Mouse (Mus musculus): ENCODE data around the gene Tcam1. TPM values are rescaled to one million over a fixed set of nuclear protein-coding genes. Genes with fewer than 3 reads are reported as not detected.

Tcam1 gene
- polyA plus RNA-seq, 1 experiment, result not detected

DNA sequence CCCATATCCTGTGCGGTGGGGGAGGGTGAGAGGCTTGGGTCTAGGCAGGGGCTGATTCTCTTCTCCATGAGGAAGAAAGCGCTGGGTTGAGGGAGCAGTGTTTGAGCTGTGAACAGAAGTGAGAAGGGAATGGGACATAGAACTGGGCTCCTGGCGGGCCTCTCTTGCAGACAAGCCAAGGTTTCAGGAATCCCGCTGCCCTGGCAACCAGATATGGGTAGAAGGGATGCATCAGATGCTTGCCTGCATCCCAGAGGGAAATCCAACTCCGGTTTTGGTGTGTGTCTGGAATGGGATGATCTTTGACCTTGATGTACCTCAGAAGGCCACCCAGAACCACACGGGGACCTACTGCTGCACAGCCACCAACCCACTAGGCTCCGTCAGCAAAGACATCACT is 9.7 kb downstream of the Tcam1 start:
- no peak overlapping the region for H3K27ac ChIP-seq (ENCODE audit: insufficient read depth, low read depth, low read length)
- no peak overlapping the region for H3K4me3 ChIP-seq (ENCODE audit: insufficient read depth, low read depth, low read length)
- WGBS, result 94% methylated on average over 7 of the region's 7 CpGs
- H3K4me1 ChIP-seq (ENCODE audit: control insufficient read depth, insufficient read depth, low read length), result 0 out of 2 replicates have a peak, but pooled peaks cover 4% of the 10 kb centered on the region
- TF ChIP-seq POLR2A (IDR thresholded peaks at IDR 0.05; ENCODE audit: insufficient read depth, low read depth, low read length), result no peak
- TF ChIP-seq CTCF (IDR thresholded peaks at IDR 0.05; ENCODE audit: insufficient read depth, low read depth, low read length), result no peak

DNA sequence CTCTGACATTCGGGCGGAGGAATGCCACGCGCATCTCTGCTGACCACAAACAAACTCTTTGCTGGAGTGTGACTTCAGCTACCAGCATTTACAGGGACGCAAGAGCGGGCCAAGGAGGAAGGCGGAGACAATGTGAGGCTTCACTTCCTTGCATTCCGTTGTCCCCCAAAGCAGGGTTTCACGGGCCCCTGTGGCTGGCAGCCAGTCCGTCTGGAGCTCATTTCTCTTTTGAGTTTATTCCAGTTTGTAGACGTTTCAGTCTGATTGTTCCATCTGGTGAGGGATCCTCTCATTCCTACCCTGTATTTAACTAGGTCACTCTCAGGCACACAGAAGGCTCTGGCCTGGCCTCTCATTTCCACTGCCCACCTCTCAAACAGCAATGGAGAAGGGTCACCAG is 10.5 kb downstream of the Tcam1 start:
- 57% methylated on average over 11 of the region's 11 CpGs for WGBS
- no peak overlapping the region for H3K4me3 ChIP-seq (ENCODE audit: insufficient read depth, low read depth, low read length)

DNA sequence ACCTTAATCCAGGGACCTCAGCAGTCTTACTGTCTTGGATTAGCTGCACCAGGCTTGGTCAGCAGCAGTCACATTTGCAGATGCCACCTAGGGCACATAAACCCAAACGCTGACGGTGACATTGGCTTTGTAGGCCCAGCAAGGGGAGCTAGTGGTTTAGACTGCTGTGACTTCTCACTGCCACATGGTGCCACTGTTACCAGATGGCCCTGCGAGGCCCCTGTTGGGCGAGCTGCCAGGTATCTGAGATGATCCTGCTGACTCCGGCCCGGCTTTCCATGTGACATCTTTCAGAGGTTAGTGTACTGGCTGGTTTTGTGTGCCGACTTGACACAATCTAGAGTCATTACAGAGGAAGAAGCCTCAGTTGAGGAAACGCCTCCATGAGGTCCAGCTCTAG is 12.9 kb downstream of the Tcam1 start:
- no peak overlapping the region for H3K4me3 ChIP-seq (ENCODE audit: insufficient read depth, low read depth, low read length)
- no peak overlapping the region for H3K27ac ChIP-seq (ENCODE audit: insufficient read depth, low read depth, low read length)
- 48% methylated on average over 8 of the region's 8 CpGs for WGBS
- TF ChIP-seq POLR2A (IDR thresholded peaks at IDR 0.05; ENCODE audit: insufficient read depth, low read depth, low read length) (no peak), CTCF (IDR thresholded peaks at IDR 0.05; ENCODE audit: insufficient read depth, low read depth, low read length) (no peak)
- 0 out of 2 replicates have a peak, but pooled peaks cover 4% of the 10 kb centered on the region for H3K4me1 ChIP-seq (ENCODE audit: control insufficient read depth, insufficient read depth, low read length)

More for the DNA sequence above, 10.5 kb downstream of the Tcam1 start:
- Histone ChIP-seq H3K4me1 (ENCODE audit: control insufficient read depth, insufficient read depth, low read length) (0 out of 2 replicates have a peak, but pooled peaks cover 4% of the 10 kb centered on the region), H3K27ac (ENCODE audit: insufficient read depth, low read depth, low read length) (no peak overlapping the region)
- no peak for TF ChIP-seq POLR2A (IDR thresholded peaks at IDR 0.05; ENCODE audit: insufficient read depth, low read depth, low read length)
- no peak for TF ChIP-seq CTCF (IDR thresholded peaks at IDR 0.05; ENCODE audit: insufficient read depth, low read depth, low read length)

DNA sequence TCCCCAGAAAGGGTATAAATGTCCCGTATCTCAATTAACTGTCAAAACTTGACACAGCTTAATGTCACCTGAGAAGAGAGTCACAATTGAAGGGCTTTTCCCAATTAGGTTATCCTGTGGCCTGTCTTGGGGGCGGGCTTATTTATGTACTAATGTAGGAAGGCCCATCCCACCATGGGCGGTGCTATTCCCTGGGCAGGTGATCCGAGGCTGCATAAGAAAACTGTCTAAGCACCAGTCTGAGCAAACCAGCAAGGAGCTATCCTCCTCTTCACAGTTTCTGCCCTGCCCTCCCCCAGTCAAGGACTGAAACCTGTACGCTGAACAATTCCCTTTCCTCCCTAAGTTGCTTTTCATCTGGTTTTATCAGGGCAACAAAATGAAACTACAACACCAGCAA is 13.9 kb downstream of the Tcam1 start:
- Histone ChIP-seq H3K4me1 (ENCODE audit: control insufficient read depth, insufficient read depth, low read length) (0 out of 2 replicates have a peak, but pooled peaks cover 4% of the 10 kb centered on the region), H3K27ac (ENCODE audit: insufficient read depth, low read depth, low read length) (no peak overlapping the region), H3K4me3 (ENCODE audit: insufficient read depth, low read depth, low read length) (no peak overlapping the region)
- 96% methylated on average over 5 of the region's 5 CpGs for WGBS
- TF ChIP-seq CTCF (IDR thresholded peaks at IDR 0.05; ENCODE audit: insufficient read depth, low read depth, low read length), result no peak
- TF ChIP-seq POLR2A (IDR thresholded peaks at IDR 0.05; ENCODE audit: insufficient read depth, low read depth, low read length), result no peak

DNA sequence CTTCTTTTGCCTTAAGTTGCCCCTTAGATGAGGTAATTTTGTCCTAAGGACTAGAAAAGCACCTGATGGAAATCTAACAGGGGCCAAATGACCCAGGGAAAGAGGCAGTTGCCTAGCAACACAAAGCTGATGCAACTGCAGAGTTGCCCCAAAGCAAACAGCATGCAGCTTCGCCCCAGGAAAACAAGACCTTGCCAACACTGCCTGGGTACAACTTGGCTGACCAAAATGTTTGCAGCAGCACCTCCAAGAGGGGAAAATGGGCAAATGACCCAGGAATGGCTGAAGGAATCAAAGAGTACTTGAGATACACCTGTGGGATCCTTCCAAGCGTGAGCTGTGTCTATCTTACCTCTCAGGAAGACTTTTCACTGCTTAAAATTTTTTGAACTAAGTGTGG is 15.4 kb downstream of the Tcam1 start:
- TF ChIP-seq POLR2A (IDR thresholded peaks at IDR 0.05; ENCODE audit: insufficient read depth, low read depth, low read length), result no peak
- no peak for TF ChIP-seq CTCF (IDR thresholded peaks at IDR 0.05; ENCODE audit: insufficient read depth, low read depth, low read length)
- 74% methylated on average over 2 of the region's 2 CpGs for WGBS
- H3K4me3 ChIP-seq (ENCODE audit: insufficient read depth, low read depth, low read length), result no peak overlapping the region
- H3K4me1 ChIP-seq (ENCODE audit: control insufficient read depth, insufficient read depth, low read length), result 0 out of 2 replicates have a peak, but pooled peaks cover under 1% of the 10 kb centered on the region
- no peak overlapping the region for H3K27ac ChIP-seq (ENCODE audit: insufficient read depth, low read depth, low read length)

DNA sequence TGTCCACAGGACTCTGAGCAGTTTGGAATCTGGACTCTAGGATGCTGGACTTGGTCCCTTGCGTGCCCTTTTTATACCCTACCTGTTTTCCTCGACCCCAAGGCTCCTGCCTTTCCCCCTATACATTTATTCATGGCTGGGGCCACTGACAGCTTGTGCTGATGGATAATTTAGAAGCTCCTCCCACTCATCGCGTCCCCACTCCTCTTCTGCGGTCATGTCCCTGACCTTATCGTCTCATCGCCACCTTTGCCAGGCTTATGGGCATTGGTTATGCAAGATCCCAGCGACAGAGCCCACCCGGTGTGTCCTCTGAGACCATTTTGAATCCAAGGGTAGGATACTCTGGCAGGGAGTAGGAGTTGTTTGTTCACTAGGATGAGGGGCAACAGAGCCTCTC is 25.3 kb downstream of the Tcam1 start, which contains the start of gene Gh:
Gene Gh, minus strand, starts transcription at position 101 of the 400 bp plus-strand sequence.
- Histone ChIP-seq H3K4me3 (ENCODE audit: insufficient read depth, low read depth, low read length) (no peak within 1 kb of the TSS), H3K27ac (ENCODE audit: insufficient read depth, low read depth, low read length) (no peak within 1 kb of the TSS), H3K4me1 (ENCODE audit: control insufficient read depth, insufficient read depth, low read length) (no peaks in the 10 kb centered on the region)
- TF ChIP-seq CTCF (IDR thresholded peaks at IDR 0.05; ENCODE audit: insufficient read depth, low read depth, low read length), result no peak
- TF ChIP-seq POLR2A (IDR thresholded peaks at IDR 0.05; ENCODE audit: insufficient read depth, low read depth, low read length), result no peak
- WGBS, result 83% methylated on average over 9 of the region's 9 CpGs

DNA sequence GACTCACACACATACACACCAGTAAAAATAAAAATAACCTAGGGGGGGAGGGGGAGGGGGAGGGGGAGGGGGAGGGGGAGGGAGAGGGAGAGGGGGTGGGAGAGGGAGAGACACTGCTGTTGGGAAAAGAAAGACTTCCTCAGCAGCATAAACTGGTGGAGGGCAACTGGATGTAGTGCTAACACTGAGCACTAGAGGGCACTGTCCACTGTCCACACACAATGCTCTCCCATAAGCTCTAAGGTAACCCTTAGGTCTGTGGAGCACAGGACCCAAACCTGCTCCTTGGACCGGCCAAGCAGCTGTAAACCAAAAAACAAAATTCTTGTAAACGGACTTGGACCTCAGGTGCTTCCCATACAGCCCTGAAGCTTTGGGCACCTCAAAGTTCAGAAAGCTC is 26.2 kb downstream of the Tcam1 start:
- WGBS, result 20% methylated on average over 2 of the region's 2 CpGs
- Histone ChIP-seq H3K4me3 (ENCODE audit: insufficient read depth, low read depth, low read length) (no peak overlapping the region), H3K27ac (ENCODE audit: insufficient read depth, low read depth, low read length) (no peak overlapping the region), H3K4me1 (ENCODE audit: control insufficient read depth, insufficient read depth, low read length) (no peaks in the 10 kb centered on the region)
- TF ChIP-seq POLR2A (IDR thresholded peaks at IDR 0.05; ENCODE audit: insufficient read depth, low read depth, low read length) (no peak), CTCF (IDR thresholded peaks at IDR 0.05; ENCODE audit: insufficient read depth, low read depth, low read length) (no peak)

DNA sequence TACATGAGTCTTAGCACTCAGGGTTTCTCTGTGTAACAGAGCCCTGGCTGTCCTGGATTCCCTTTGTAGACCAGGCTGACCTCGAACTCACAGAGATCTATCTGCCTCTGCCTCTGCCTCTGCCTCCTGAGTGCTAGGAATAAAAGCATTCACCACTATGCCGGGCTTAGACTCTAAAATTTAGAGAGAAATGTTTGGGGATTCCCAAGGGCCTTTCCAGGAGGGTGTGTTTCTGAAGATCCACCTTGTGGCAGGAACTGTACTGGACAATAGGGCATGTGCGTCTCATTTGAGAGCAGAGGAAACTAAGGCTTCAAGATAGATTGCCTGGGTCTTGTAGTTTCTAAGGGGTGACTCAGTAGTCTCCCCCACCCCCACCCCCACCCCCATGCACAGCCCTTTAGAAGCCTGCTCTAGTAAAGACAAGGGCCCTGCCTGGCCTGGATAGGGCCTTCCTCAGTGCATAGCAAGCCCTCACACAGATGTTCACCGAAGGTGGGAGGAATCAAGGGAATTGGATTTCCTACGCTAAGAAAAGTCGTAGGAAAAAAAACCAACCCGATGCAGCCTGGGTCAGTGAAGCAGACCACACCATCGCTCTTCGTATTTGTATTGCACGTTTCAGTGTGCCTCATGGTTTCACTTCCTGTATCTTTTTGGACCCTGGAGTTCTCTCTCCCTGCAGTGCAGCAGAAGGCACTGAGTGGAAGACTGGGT is 29.0 kb downstream of the Tcam1 start:
- no peak for TF ChIP-seq POLR2A (IDR thresholded peaks at IDR 0.05; ENCODE audit: insufficient read depth, low read depth, low read length)
- no peak for TF ChIP-seq CTCF (IDR thresholded peaks at IDR 0.05; ENCODE audit: insufficient read depth, low read depth, low read length)
- Histone ChIP-seq H3K4me3 (ENCODE audit: insufficient read depth, low read depth, low read length) (no peak overlapping the region), H3K27ac (ENCODE audit: insufficient read depth, low read depth, low read length) (no peak overlapping the region), H3K4me1 (ENCODE audit: control insufficient read depth, insufficient read depth, low read length) (peaks cover 3% of the 10 kb centered on the region; the same call in 1 of the 2 replicates)
- 73% methylated on average over 10 of the region's 10 CpGs for WGBS

DNA sequence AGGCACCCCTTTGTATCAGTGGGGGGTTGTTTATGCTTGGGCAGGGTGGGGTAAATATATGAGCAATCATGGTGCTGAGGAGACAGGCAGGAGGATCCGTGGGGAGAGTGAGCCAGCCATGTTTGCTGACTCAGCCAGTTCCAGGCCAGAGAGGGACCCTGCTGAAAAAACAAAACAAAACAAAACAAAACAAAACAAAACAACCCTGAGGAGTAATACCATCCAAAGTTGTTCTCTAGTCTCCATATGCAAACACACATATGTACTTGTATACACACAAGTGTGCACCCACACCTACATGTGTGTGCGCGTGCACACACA is 29.6 kb downstream of the Tcam1 start:
- TF ChIP-seq POLR2A (IDR thresholded peaks at IDR 0.05; ENCODE audit: insufficient read depth, low read depth, low read length) (no peak), CTCF (IDR thresholded peaks at IDR 0.05; ENCODE audit: insufficient read depth, low read depth, low read length) (no peak)
- Histone ChIP-seq H3K4me3 (ENCODE audit: insufficient read depth, low read depth, low read length) (no peak overlapping the region), H3K27ac (ENCODE audit: insufficient read depth, low read depth, low read length) (no peak overlapping the region), H3K4me1 (ENCODE audit: control insufficient read depth, insufficient read depth, low read length) (peaks cover 3% of the 10 kb centered on the region; the same call in 1 of the 2 replicates)
- WGBS, result 78% methylated on average over 3 of the region's 3 CpGs

All from olfactory bulb, adult 2 months (tissue).